Mouse (Mus musculus): ENCODE measurements around the gene Gm8180. TPM values are rescaled to one million over a fixed set of nuclear protein-coding genes. Genes with fewer than 3 reads are reported as not detected.
"Not testable (repeated sequence)": the region's sequence is repeated elsewhere in the genome, so short reads cannot be mapped to it uniquely, and the experiment has no call there.

Gm8180 gene
- polyA plus RNA-seq (2016; fragmentation: Nextera tagmentation; extraction: Ambion mirVana): not detected in 2 replicates

DNA sequence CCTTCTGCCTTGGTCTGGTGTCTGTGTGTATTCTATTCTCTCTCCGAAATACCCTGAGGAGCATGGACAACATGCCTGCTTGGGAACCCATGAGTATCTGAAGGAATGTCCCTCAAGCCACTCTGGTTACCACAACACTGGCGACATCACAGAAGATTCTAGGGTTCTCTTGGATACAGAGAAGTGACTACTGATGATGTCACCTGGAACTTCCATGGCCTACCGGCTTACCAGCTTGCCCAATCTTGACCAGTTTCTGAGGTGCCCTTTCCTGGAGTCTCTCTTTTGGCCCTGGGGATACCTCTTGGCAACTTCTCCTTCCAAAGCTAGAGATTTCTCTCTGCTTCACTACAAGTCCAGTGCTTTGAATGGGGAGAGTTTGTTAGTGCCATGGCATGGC, at the start of gene Gm8180:
Gene Gm8180 (minus strand): TSS at position 101 of the 400 bp plus-strand sequence.
- not testable (repeated sequence) for H3K9me3 ChIP-seq; H3K27me3 ChIP-seq; H3K27ac ChIP-seq; H3K9ac ChIP-seq; H3K4me3 ChIP-seq; ATAC-seq (ENCODE audit: insufficient number of reproducible peaks, insufficient read depth, low FRiP score, low TSS enrichment); H3K36me3 ChIP-seq; H3K4me1 ChIP-seq; H3K4me2 ChIP-seq (replicated peaks)
- WGBS: 93% methylated on average over 3 of the region's 3 CpGs

DNA sequence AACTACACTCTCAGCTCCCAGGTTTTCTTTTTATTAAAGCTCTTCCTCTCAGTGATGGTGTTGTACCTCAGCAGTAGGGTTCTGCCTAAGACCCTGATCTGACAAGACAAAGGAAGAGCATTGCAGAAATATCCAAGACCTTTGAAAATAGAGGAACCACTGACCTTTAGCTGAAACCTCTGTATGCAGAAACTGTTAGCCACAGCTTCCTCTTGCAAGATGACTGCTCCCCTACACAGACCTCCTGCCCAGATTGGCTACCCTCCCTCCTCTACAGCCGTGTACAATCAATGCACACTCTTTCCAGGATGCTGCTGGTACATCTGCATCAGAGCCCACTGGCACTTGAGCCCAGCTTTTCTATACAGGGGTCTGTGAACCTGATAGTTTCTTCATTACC, 45.8 kb upstream of the Gm8180 start:
- not testable (repeated sequence) for H3K27ac ChIP-seq; ATAC-seq (ENCODE audit: insufficient number of reproducible peaks, insufficient read depth, low FRiP score, low TSS enrichment); H3K4me3 ChIP-seq; H3K27me3 ChIP-seq; H3K36me3 ChIP-seq; H3K4me1 ChIP-seq; H3K9me3 ChIP-seq; H3K4me2 ChIP-seq (replicated peaks); H3K9ac ChIP-seq
- 59% methylated on average over 1 of the region's 1 CpGs for WGBS

DNA sequence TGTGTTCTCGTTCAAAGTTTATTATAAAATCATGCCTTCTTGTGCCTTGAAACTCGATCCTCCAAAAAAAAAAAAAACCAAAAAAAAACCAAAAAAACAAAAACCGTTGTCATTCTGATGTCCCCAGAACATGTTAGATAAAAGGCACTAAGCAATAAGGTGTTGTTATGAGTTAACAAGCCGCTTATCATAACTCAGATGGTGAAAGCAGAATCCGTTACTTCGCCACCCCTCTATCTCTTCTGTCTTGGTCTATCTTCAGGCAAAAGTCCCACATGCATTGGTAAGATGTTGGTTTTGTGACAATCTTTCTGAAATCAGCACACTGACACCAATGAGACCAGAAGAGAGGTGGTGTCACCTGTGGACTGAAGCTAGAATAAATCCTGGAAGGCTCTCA, 39.6 kb upstream of the Gm8180 start:
- H3K4me3 ChIP-seq; H3K9ac ChIP-seq; H3K27me3 ChIP-seq; H3K4me1 ChIP-seq; H3K36me3 ChIP-seq; H3K9me3 ChIP-seq; H3K27ac ChIP-seq; ATAC-seq (ENCODE audit: insufficient number of reproducible peaks, insufficient read depth, low FRiP score, low TSS enrichment); H3K4me2 ChIP-seq (replicated peaks): not testable (repeated sequence)
- 82% methylated on average over 6 of the region's 6 CpGs for WGBS

DNA sequence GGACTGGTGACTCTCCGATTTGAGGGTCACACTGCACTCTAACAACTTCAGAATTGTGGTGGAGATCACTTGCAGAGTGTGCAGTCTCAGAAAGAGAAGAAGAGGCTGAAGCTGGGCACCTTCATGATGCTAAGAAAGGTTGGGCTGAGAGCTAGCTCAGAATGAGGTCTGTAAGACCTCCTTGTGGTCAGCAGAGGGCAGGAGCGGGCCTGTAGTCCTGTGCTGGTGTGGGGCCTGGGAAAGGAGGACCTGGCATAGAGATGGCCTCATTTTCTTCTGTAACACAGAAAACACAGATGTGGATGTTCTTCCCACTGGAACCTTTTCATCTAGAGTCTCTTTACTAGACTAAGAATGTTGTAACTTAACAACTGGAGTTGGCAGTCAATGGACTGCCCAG, 37.3 kb upstream of the Gm8180 start:
- not testable (repeated sequence) for H3K4me1 ChIP-seq; H3K27me3 ChIP-seq; H3K36me3 ChIP-seq; ATAC-seq (ENCODE audit: insufficient number of reproducible peaks, insufficient read depth, low FRiP score, low TSS enrichment); H3K4me2 ChIP-seq (replicated peaks); H3K9ac ChIP-seq; H3K4me3 ChIP-seq; H3K27ac ChIP-seq; H3K9me3 ChIP-seq
- WGBS: 44% methylated on average over 1 of the region's 2 CpGs

DNA sequence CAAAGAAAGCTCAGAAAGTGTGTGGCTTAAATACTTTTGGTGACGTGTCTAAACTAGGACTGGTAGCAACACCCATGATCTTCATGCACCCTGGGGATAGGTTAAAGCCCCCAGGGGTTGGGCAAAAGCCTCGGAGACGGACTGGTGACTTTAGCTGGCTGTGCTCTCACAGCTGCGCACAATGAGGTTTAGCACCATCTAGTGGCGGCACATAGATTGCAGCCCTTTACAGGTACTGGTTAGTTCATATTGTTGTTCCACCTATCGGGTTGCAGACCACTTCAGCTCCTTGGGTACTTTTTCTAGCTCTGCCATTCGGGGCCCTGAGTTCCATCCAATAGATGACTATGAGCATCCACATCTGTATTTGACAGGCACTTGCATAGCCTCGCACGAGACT, 27.9 kb upstream of the Gm8180 start:
- ATAC-seq (ENCODE audit: insufficient number of reproducible peaks, insufficient read depth, low FRiP score, low TSS enrichment); H3K9ac ChIP-seq; H3K27ac ChIP-seq; H3K4me3 ChIP-seq; H3K4me1 ChIP-seq; H3K4me2 ChIP-seq (replicated peaks); H3K36me3 ChIP-seq; H3K27me3 ChIP-seq; H3K9me3 ChIP-seq: not testable (repeated sequence)
- WGBS: 65% methylated on average over 8 of the region's 9 CpGs

DNA sequence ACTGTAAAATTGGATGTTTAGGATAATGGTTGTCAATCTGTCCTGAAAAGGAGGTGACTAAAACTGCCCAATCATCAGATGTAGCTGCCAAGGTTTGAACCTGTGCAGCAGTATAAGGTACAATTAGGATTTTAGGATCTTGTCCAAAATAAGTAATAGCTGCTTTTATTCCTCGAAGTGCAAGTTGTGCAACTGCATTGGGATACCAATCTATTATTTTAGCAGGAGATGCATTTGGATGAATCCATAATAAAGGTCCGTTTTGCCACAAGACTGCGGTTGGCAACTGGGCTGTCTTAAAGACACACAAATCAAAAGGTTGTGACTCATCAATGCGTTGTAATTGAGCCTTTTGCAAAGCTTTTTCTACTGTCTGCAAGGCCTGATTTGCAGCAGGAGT, 23.6 kb upstream of the Gm8180 start:
- 76% methylated on average over 4 of the region's 4 CpGs for WGBS
- H3K27ac ChIP-seq; H3K36me3 ChIP-seq; H3K4me1 ChIP-seq; H3K9me3 ChIP-seq; H3K9ac ChIP-seq; H3K4me2 ChIP-seq (replicated peaks); H3K27me3 ChIP-seq; H3K4me3 ChIP-seq; ATAC-seq (ENCODE audit: insufficient number of reproducible peaks, insufficient read depth, low FRiP score, low TSS enrichment): not testable (repeated sequence)

DNA sequence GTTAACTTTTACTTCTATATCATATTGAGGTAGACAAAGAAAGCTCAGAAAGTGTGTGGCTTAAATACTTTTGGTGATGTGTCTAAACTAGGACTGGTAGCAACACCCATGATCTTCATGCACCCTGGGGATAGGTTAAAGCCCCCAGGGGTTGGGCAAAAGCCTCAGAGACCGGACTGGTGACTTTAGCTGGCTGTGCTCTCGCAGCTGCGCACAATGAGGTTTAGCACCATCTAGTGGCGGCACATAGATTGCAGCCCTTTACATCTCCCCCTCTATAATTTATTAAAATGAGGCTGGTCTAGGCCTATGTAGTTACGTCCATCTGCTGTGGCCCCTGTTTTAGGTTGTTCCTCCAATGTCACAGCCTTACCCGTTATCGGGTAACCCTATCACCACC, 19.9 kb upstream of the Gm8180 start:
- not testable (repeated sequence) for H3K27ac ChIP-seq; ATAC-seq (ENCODE audit: insufficient number of reproducible peaks, insufficient read depth, low FRiP score, low TSS enrichment); H3K9me3 ChIP-seq; H3K9ac ChIP-seq; H3K27me3 ChIP-seq; H3K4me3 ChIP-seq; H3K4me1 ChIP-seq; H3K36me3 ChIP-seq; H3K4me2 ChIP-seq (replicated peaks)
- 17% methylated on average over 7 of the region's 7 CpGs for WGBS

DNA sequence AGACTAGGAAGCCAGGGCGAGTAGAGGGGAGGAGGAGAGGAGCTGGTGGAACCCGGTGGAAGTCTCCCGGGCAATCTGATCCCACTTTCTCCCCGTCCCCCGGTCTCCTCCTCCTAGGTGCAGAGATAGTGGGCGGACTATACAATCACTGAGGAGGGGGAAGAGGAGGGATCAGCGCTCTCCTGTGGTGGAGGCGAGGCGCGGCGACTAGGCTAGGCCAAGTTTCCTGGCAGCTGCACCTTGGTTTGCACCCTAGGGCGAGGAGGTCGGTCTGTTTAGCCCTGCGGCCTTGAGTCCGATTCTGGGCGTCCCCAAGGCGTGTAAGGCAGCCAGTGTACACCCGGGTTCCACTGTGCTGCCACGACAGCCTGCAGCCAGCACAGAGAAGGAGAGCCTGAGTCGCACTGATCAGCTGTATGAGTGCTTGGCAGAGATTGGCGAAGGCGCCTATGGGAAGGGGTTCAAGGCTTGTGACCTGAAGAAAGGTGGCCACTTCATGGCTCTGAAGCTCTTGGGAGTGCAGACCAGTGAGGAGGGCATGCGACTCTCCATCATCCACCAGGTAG, 12.4 kb upstream of the Gm8180 start:
- ATAC-seq (ENCODE audit: insufficient number of reproducible peaks, insufficient read depth, low FRiP score, low TSS enrichment): peak; percentile 87
- H3K9ac ChIP-seq, H3K9me3 ChIP-seq, H3K36me3 ChIP-seq, H3K27me3 ChIP-seq, H3K4me1 ChIP-seq, H3K27ac ChIP-seq: not testable (repeated sequence)
- 9% methylated on average over 22 of the region's 23 CpGs for WGBS
- peak overlapping the region; percentile 22 for H3K4me3 ChIP-seq
- peak overlapping the region; percentile 51 for H3K4me2 ChIP-seq (replicated peaks)

DNA sequence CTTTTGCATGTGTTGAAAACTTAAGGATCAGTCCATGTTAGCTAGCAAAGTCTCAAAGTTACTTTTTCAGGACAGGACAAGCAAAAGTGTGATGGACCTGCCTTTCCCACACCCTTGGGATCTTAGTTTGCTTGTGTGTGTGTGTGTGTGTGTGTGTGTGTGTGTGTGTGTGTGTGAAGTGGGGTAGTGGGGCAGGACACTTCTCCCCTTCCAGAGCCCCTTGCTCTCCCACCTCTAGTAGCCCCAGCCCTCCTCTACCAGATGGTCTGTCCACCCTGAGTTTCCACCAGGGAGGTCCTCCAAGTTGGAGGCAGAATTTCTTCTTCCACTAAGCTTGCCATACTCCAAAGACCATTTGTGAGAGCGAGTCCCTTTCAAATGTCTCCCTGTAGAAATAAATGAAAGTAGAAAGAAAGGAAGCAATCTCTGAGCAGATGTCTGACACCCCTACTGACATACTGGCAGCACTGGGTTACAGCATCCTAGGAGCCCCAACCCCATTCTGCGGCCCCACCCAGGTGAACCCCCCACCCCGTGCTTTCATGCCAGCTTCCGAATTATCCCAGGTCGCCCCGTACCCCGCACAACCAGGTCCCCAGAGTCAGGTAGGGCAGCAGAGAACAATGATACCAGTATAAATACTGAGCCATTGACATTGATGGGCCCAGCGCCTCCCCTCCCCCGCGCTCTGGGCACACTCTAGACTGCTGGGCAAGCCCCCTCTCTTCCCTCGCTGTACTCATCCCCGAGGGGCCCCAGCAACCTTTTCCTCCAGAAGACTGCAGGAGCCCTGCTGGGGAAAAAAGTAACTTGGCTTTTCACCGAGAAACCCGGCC, 11.7 kb upstream of the Gm8180 start:
- H3K4me2 ChIP-seq (replicated peaks): peak overlapping the region; percentile 51
- H3K4me1 ChIP-seq: no peaks in the 10 kb centered on the region
- H3K9me3 ChIP-seq: no peaks in the 10 kb centered on the region
- H3K4me3 ChIP-seq: peak overlapping the region; percentile 22
- H3K27ac ChIP-seq: no peak overlapping the region
- WGBS: 20% methylated on average over 13 of the region's 14 CpGs
- no peak overlapping the region for H3K9ac ChIP-seq
- ATAC-seq (ENCODE audit: insufficient number of reproducible peaks, insufficient read depth, low FRiP score, low TSS enrichment): peak; percentile 79; the same call in 1 of the 2 replicates
- no peaks in the 10 kb centered on the region for H3K36me3 ChIP-seq
- H3K27me3 ChIP-seq: no peaks in the 10 kb centered on the region

DNA sequence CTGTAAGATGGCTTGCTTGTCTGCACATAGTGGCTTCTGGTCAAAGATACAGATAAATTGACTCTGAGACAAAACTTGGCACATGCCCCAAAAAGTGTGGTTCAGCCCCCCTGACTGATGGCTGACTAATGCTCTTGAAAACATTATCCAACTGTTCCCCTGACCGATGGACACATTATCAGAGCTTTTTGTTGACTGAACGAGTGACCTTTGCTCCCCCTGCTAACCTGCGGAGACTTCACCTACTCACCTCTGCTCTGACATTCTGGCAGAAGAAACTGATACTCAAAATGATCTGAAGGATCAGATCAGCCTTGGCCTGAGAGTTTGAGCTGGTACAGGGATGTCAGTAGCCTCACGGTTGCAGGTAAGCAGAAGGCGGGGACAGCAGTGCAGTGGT, 9.3 kb upstream of the Gm8180 start:
- WGBS: 68% methylated on average over 5 of the region's 5 CpGs

DNA sequence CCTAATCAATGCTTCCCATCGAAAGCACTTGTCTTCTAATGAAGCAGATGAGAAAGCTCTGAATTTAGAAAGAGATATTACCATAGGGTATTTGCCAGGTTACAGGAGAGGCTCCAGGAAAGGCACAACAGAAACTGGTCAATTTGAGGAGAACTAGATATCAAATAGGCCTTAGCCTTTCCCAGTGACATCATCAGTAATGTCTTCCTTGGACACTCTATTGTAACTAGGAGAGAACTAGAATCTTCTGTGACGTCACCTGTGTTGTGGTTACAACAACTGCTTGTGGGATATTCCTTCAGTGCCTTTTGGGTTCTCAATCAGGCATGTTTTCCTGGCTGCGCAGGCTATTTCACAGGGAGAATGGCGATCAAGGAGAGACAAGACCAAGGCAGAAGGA, 37.0 kb downstream of the Gm8180 start, which contains the start of gene Gm6526:
Gene Gm6526 (plus strand): TSS at position 301 of the 400 bp plus-strand sequence.
- not testable (repeated sequence) for ATAC-seq (ENCODE audit: insufficient number of reproducible peaks, insufficient read depth, low FRiP score, low TSS enrichment); H3K4me3 ChIP-seq; H3K36me3 ChIP-seq; H3K27ac ChIP-seq; H3K4me2 ChIP-seq (replicated peaks); H3K9me3 ChIP-seq; H3K9ac ChIP-seq; H3K27me3 ChIP-seq; H3K4me1 ChIP-seq
- WGBS: 78% methylated on average over 4 of the region's 4 CpGs

More for the DNA sequence above, 9.3 kb upstream of the Gm8180 start:
- not testable (repeated sequence) for H3K9ac ChIP-seq; H3K36me3 ChIP-seq; H3K4me3 ChIP-seq; H3K9me3 ChIP-seq; H3K4me2 ChIP-seq (replicated peaks); H3K27ac ChIP-seq; ATAC-seq (ENCODE audit: insufficient number of reproducible peaks, insufficient read depth, low FRiP score, low TSS enrichment); H3K27me3 ChIP-seq; H3K4me1 ChIP-seq

All from embryonic facial prominence, embryonic 12.5 days (tissue).